Mouse (Mus musculus): ENCODE results near the gene Tcp11l1. TPM values are rescaled to one million over a fixed set of nuclear protein-coding genes. Genes with fewer than 3 reads are reported as not detected.

Tcp11l1 gene
- polyA plus RNA-seq (2015; fragmentation: Nextera tagmentation; extraction: Ambion mirVana): 4.3 and 4.6 TPM in 2 replicates

- peak within 1 kb of the TSS; percentile 73 for H3K4me2 ChIP-seq (ENCODE audit: low read depth, low read length)
- WGBS (ENCODE audit: insufficient replicate concordance): under 1% methylated on average over 72 of the region's 99 CpGs
- ATAC-seq (ENCODE audit: low read depth): peak; percentile 64; the same call in 1 of the 2 replicates
- no peaks in the 10 kb centered on the region for H3K36me3 ChIP-seq (ENCODE audit: control insufficient read depth, insufficient read depth)
- peaks cover 26% of the 10 kb centered on the region for H3K27me3 ChIP-seq (ENCODE audit: control insufficient read depth, insufficient read depth, low read depth, low read length)
- H3K4me3 ChIP-seq (ENCODE audit: low read depth, low read length): peak within 1 kb of the TSS; percentile 70
- H3K9me3 ChIP-seq (replicated peaks; ENCODE audit: control insufficient read depth, low read length): no peaks in the 10 kb centered on the region
- peak within 1 kb of the TSS; percentile 54 for H3K9ac ChIP-seq (ENCODE audit: low read depth, low read length)
- H3K4me1 ChIP-seq (ENCODE audit: control insufficient read depth, low read depth, low read length): peaks cover 2% of the 10 kb centered on the region; the same call in 1 of the 2 replicates
- H3K27ac ChIP-seq (ENCODE audit: low read length): no peak within 1 kb of the TSS
Measured at GRCm38 (mm10) chr2:104711585-104712485, at the start of gene Tcp11l1. Gene Tcp11l1, minus strand, starts transcription at chr2:104712169.

- Histone ChIP-seq H3K9me3 (replicated peaks; ENCODE audit: control insufficient read depth, low read length) (no peaks in the 10 kb centered on the region), H3K4me1 (ENCODE audit: control insufficient read depth, low read depth, low read length) (no peaks in the 10 kb centered on the region), H3K9ac (ENCODE audit: low read depth, low read length) (no peak overlapping the region), H3K4me2 (ENCODE audit: low read depth, low read length) (no peak overlapping the region), H3K27ac (ENCODE audit: low read length) (no peak overlapping the region), H3K4me3 (ENCODE audit: low read depth, low read length) (no peak overlapping the region), H3K36me3 (ENCODE audit: control insufficient read depth, insufficient read depth) (no peaks in the 10 kb centered on the region), H3K27me3 (ENCODE audit: control insufficient read depth, insufficient read depth, low read depth, low read length) (no peaks in the 10 kb centered on the region)
- 40% methylated on average over 3 of the region's 3 CpGs for WGBS (ENCODE audit: insufficient replicate concordance)
- ATAC-seq (ENCODE audit: low read depth): no peak
Measured at GRCm38 (mm10) chr2:104750611-104751010, 38.6 kb upstream of the Tcp11l1 start.

DNA sequence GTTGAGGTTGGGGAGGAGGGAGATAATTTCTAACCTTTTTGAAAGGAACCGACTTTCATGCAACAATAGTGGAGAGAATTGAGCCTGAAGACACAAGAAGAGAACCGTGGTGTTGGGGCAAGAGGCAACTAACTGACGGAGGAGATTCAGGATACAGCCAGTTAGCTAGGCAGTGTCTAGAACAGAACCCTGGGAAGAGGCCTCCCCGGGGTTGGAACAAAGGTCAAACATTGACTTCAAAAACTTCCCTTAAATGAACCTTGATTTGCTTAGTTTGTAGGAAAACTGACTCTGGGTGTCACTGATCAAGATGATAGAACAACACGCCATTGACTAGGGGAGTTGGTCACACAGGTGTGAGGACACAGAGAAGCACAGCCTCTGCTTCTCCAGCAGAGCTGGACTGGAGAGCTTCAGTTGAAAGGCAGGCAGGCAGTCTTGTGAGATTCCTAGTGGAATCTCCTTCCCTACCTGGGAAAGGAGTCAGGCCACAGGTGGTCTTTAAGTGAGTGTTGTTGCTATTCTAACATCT lies 36.7 kb upstream of the Tcp11l1 start:
- Histone ChIP-seq H3K27me3 (ENCODE audit: control insufficient read depth, insufficient read depth, low read depth, low read length) (no peaks in the 10 kb centered on the region), H3K27ac (ENCODE audit: low read length) (no peak overlapping the region), H3K36me3 (ENCODE audit: control insufficient read depth, insufficient read depth) (no peaks in the 10 kb centered on the region), H3K4me1 (ENCODE audit: control insufficient read depth, low read depth, low read length) (no peaks in the 10 kb centered on the region), H3K4me3 (ENCODE audit: low read depth, low read length) (no peak overlapping the region), H3K9ac (ENCODE audit: low read depth, low read length) (no peak overlapping the region), H3K9me3 (replicated peaks; ENCODE audit: control insufficient read depth, low read length) (no peaks in the 10 kb centered on the region), H3K4me2 (ENCODE audit: low read depth, low read length) (no peak overlapping the region)
- no peak for ATAC-seq (ENCODE audit: low read depth)
- 49% methylated on average over 5 of the region's 5 CpGs for WGBS (ENCODE audit: insufficient replicate concordance)

DNA sequence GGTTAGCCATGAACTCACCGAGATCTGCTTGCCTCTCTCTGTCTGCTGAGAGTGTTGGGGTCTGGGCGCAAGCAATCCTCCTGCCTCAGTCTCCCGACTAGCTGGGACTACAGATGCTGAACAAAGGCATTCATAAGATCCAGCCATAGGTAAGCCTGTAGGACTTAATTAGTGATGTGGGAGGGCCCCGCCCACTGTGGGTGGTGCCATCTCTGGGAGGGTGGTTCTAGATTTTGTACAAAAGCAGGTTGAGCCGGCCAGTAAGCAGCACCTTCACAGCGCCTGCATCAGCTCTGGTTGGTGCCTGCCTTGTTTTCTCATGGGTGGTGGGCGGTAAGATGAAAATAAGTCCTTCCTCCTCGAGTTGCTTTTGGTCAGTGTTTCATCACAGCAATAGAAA lies 34.3 kb upstream of the Tcp11l1 start:
- 45% methylated on average over 8 of the region's 8 CpGs for WGBS (ENCODE audit: insufficient replicate concordance)
- H3K9me3 ChIP-seq (replicated peaks; ENCODE audit: control insufficient read depth, low read length): no peaks in the 10 kb centered on the region
- H3K36me3 ChIP-seq (ENCODE audit: control insufficient read depth, insufficient read depth): no peaks in the 10 kb centered on the region
- H3K4me2 ChIP-seq (ENCODE audit: low read depth, low read length): no peak overlapping the region
- H3K27ac ChIP-seq (ENCODE audit: low read length): no peak overlapping the region
- H3K4me3 ChIP-seq (ENCODE audit: low read depth, low read length): no peak overlapping the region
- no peak for ATAC-seq (ENCODE audit: low read depth)
- H3K9ac ChIP-seq (ENCODE audit: low read depth, low read length): no peak overlapping the region
- H3K4me1 ChIP-seq (ENCODE audit: control insufficient read depth, low read depth, low read length): no peaks in the 10 kb centered on the region
- H3K27me3 ChIP-seq (ENCODE audit: control insufficient read depth, insufficient read depth, low read depth, low read length): peaks cover 24% of the 10 kb centered on the region

DNA sequence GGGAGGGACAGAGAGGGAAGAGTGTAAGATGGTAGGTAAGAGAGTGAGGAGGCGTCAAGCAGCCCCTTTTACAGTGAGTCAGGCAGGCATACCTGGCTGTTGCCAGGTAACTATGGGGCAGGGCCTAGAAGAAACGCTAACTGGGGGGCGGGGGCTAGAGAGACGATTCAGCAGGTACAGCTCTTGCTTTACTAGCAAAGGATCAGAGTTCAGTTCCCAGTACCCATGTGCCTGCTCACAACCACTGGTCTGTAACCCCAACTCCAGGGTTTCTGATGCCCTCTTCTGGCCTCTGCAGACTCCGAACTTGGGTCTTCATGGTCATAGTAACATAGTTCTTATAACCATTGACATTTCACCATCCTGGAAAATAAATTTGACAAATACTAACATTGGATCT lies 32.0 kb upstream of the Tcp11l1 start:
- Histone ChIP-seq H3K4me2 (ENCODE audit: low read depth, low read length) (no peak overlapping the region), H3K36me3 (ENCODE audit: control insufficient read depth, insufficient read depth) (no peaks in the 10 kb centered on the region), H3K27me3 (ENCODE audit: control insufficient read depth, insufficient read depth, low read depth, low read length) (peaks cover 26% of the 10 kb centered on the region), H3K4me1 (ENCODE audit: control insufficient read depth, low read depth, low read length) (no peaks in the 10 kb centered on the region; the same call in 1 of the 2 replicates), H3K9me3 (replicated peaks; ENCODE audit: control insufficient read depth, low read length) (no peaks in the 10 kb centered on the region), H3K9ac (ENCODE audit: low read depth, low read length) (no peak overlapping the region), H3K4me3 (ENCODE audit: low read depth, low read length) (no peak overlapping the region), H3K27ac (ENCODE audit: low read length) (no peak overlapping the region)
- no peak for ATAC-seq (ENCODE audit: low read depth)
- WGBS (ENCODE audit: insufficient replicate concordance): 46% methylated on average over 5 of the region's 5 CpGs

GRCm38 (mm10) chr2:104743160-104743559 lies 31.2 kb upstream of the Tcp11l1 start:
- WGBS (ENCODE audit: insufficient replicate concordance): 16% methylated on average over 7 of the region's 7 CpGs
- peak overlapping the region; percentile 73 for H3K4me2 ChIP-seq (ENCODE audit: low read depth, low read length)
- no peaks in the 10 kb centered on the region; the same call in 1 of the 2 replicates for H3K4me1 ChIP-seq (ENCODE audit: control insufficient read depth, low read depth, low read length)
- H3K27ac ChIP-seq (ENCODE audit: low read length): peak overlapping the region; percentile 78
- H3K27me3 ChIP-seq (ENCODE audit: control insufficient read depth, insufficient read depth, low read depth, low read length): peaks cover 26% of the 10 kb centered on the region
- H3K9me3 ChIP-seq (replicated peaks; ENCODE audit: control insufficient read depth, low read length): no peaks in the 10 kb centered on the region
- H3K9ac ChIP-seq (ENCODE audit: low read depth, low read length): no peak overlapping the region; the same call in 1 of the 2 replicates
- peak overlapping the region; percentile 67 for H3K4me3 ChIP-seq (ENCODE audit: low read depth, low read length)
- peak; percentile 38 for ATAC-seq (ENCODE audit: low read depth)
- no peaks in the 10 kb centered on the region for H3K36me3 ChIP-seq (ENCODE audit: control insufficient read depth, insufficient read depth)

DNA sequence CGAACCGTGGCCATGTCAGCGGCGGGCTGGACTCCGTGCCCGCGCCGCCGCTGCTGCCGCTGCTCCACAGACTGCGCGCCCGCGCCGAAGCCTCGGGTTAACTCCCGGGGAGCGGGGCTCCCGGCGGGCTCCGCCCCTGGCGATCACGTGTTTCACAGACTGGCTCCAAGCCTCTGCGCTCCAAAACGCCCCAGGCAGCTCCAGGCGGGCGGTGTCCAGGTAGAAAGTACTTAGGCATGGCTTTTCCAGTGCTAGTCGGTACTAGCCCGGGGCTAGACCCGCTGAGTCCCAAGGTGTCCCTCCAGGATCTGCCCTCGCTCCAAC lies 30.7 kb upstream of the Tcp11l1 start, which contains the start of gene Depdc7:
Gene Depdc7, minus strand, starts transcription at position 138 of the 324 bp plus-strand sequence.
- Histone ChIP-seq H3K9me3 (replicated peaks; ENCODE audit: control insufficient read depth, low read length) (no peaks in the 10 kb centered on the region), H3K4me2 (ENCODE audit: low read depth, low read length) (peak within 1 kb of the TSS; percentile 73), H3K27me3 (ENCODE audit: control insufficient read depth, insufficient read depth, low read depth, low read length) (peaks cover 26% of the 10 kb centered on the region), H3K4me1 (ENCODE audit: control insufficient read depth, low read depth, low read length) (no peaks in the 10 kb centered on the region; the same call in 1 of the 2 replicates), H3K27ac (ENCODE audit: low read length) (peak within 1 kb of the TSS; percentile 78), H3K4me3 (ENCODE audit: low read depth, low read length) (peak within 1 kb of the TSS; percentile 67), H3K9ac (ENCODE audit: low read depth, low read length) (peak within 1 kb of the TSS; percentile 64), H3K36me3 (ENCODE audit: control insufficient read depth, insufficient read depth) (no peaks in the 10 kb centered on the region)
- 0% methylated on average over 31 of the region's 31 CpGs for WGBS (ENCODE audit: insufficient replicate concordance)
- ATAC-seq (ENCODE audit: low read depth): peak; percentile 90

DNA sequence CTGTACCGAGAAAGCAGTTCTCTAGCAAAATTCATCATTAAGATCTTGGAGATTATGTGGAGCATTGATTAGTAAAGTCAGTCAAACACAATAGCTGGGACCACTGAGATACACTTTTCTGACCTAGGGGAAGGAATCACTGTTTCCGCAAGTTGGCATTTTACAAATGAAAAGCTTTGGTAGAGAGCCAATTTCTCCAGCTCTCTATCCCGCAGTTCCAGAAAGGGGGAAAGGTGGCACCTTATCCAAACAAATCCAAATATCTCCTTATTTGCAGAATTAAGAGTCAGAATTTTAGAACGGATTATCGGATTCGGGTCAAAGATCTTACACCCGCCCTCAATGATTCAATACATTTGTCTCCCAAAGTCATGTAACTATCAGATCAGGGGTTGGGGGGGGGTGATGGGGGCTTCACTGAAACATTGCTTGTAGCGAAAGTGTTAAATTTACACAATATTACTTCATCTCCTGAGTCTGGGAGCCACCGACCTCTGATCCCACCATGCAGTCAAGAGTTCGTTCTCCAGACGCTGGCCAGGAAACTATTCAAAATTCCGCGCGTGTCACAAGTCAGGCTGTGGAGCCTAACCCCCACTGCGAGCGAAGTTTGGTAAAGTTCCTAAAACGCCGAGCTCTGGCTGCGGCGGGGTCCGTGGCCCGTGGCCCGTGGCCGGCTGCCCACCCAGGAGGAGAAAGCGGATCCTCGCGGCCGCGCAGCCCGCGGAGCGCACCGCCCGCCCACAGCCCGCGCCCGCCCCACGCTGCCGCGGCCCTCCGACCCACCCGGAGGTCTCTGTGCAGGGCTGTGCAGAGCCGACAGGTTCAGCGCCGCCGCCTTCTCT lies 30.1 kb upstream of the Tcp11l1 start:
- H3K9me3 ChIP-seq (replicated peaks; ENCODE audit: control insufficient read depth, low read length): no peaks in the 10 kb centered on the region
- H3K36me3 ChIP-seq (ENCODE audit: control insufficient read depth, insufficient read depth): no peaks in the 10 kb centered on the region
- ATAC-seq (ENCODE audit: low read depth): no peak; the same call in 1 of the 2 replicates
- H3K4me3 ChIP-seq (ENCODE audit: low read depth, low read length): peak overlapping the region; percentile 67
- peak overlapping the region; percentile 64 for H3K9ac ChIP-seq (ENCODE audit: low read depth, low read length)
- H3K4me2 ChIP-seq (ENCODE audit: low read depth, low read length): peak overlapping the region; percentile 73
- H3K27me3 ChIP-seq (ENCODE audit: control insufficient read depth, insufficient read depth, low read depth, low read length): peaks cover 26% of the 10 kb centered on the region
- 5% methylated on average over 44 of the region's 46 CpGs for WGBS (ENCODE audit: insufficient replicate concordance)
- H3K27ac ChIP-seq (ENCODE audit: low read length): peak overlapping the region; percentile 54
- no peaks in the 10 kb centered on the region; the same call in 1 of the 2 replicates for H3K4me1 ChIP-seq (ENCODE audit: control insufficient read depth, low read depth, low read length)
